Mouse (Mus musculus): ENCODE data around the gene Zfp418.
"Not testable (repeated sequence)": the region's sequence is repeated elsewhere in the genome, so short reads cannot be mapped to it uniquely, and the experiment has no call there.

The Zfp418 gene

DNA sequence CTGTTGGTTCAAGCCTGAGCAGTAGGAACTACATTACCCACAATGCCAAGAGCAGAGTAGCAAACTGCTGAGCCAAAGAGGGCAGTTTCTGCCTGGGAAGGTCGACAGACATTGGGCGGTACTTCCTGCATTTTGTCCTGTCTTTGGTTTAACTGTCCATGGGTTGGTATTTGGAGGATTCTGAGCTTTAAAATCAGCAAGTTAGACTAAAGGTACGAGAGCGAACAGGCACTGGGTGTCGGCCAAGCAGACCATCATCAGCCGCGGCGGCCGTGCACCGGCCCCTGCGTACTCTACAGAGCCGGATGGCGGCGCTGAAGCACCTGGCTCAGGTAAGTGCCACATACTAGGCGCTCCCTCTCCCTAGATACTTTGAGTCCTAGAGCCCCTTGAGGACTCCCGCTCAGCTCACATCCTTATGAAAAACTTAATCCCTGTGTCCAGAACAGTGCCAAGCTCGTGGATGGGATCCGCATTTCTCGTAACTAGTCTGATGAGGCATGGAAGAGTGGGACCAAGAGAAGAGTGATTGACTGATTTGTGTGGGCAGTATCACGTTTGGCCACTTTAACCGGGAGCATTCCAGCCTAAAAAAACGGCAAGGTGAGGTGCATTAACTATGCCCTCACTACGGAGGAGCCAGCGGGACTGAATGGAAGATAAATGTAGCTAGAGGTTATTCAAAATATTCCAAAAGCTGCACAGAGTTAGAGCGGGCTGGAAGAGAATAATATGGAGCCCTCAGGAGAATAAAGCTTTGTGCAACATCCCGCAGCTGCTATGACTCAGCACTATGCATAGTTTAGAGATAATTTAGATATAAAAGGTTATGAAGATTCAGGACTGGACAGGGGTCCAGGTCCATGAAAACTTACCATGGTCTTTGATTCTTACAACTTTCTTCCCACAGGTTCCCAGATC lies at the start of gene Zfp418:
TSS of gene Zfp418 (plus strand) at position 104 of the 921 bp plus-strand sequence.
- DNase-seq (ENCODE audit: low read depth, low spot score) = peak; percentile 52

GRCm38 (mm10) chr7:7121602-7121980 lies 49.5 kb upstream of the Zfp418 start:
- no peak for DNase-seq (ENCODE audit: low read depth, low spot score)

DNA sequence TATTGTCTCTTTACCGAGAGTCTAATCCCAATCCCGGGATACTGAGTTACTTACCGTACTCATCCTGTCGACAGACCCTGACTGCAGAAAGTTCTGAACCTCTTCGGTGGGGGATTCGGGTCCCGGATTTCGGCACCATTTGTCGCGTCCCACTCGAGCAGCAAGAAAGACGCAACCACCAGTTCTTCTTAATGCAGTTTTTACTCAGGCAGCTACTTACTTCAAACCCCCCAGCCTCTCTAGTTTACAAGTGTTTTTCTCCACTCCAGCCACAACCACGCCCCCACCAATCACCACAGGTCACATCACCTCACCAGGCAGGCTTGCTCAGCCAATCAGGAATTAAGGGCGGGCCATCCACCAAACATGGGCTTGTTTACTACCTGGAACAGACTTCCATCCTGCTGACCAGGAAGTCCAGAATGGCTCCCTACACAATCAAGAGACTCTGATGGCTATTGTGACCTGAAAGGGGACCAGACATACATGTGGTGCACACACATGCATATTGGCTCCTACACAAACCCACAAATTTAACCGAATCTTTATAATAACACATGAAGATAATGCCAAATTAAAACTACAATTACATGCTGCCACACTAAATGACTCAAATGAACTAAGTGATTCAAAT lies 40.5 kb upstream of the Zfp418 start:
- DNase-seq (ENCODE audit: low read depth, low spot score) = not testable (repeated sequence)

DNA sequence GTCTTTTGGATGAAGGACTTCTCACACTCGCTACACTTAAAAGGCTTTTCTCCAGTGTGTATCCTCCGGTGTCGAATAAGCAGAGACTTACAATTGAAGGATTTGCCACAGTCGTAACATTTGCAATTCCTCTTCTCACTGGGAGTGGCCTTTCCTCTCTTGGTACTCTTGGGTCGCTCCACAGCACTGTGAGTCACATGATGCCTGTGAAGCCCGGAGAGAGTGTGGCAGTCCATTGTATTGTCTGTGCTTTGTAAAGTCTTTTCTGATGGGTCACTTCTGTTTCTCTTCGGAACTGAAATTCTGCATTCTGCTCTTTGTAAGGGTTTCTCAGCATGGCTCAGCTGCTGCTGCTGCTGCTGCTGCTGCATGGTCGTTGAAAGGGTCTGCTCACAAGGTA lies 38.4 kb upstream of the Zfp418 start:
- no peak for DNase-seq (ENCODE audit: low read depth, low spot score)

- peak; percentile 76 for DNase-seq (ENCODE audit: low read depth, low spot score)
These were observed 34.7 kb upstream of the Zfp418 start, which contains the start of gene Zfp773 for GRCm38 (mm10) chr7:7136379-7136866. Gene Zfp773, minus strand, starts transcription at chr7:7136755.

- DNase-seq (ENCODE audit: low read depth, low spot score) = no peak
These were observed 26.9 kb upstream of the Zfp418 start for GRCm38 (mm10) chr7:7144215-7144614.

DNA sequence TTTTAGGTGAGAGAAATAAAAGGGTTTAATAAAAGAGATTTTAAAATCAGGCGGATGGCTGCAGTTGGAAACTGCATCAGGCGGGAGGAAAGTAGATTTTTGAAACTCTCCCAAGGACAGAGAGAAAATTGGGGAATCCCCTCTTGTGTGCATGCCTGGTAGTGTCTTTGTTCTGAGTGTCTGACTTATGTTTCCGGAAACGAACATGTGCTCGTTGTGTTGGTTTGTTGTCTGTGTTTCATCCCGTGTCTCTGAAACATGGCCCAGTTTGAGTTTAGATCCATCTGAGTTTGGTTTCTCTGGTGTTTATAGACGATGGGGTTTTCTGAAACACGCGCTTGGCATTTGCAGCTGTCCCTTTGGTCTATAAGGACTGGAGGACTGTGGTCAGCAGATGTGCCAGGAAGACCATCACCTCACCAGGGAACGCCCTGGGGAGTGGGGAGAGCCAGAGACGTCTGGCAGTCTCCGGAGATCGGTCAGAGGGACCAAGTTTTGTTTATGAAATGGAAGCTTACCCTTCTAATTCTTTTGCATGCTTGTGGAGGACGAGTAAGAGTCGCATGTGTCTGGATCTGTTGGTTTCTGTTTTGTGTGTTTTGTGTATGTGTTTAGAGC lies 25.0 kb upstream of the Zfp418 start:
- no peak for DNase-seq (ENCODE audit: low read depth, low spot score)

DNA sequence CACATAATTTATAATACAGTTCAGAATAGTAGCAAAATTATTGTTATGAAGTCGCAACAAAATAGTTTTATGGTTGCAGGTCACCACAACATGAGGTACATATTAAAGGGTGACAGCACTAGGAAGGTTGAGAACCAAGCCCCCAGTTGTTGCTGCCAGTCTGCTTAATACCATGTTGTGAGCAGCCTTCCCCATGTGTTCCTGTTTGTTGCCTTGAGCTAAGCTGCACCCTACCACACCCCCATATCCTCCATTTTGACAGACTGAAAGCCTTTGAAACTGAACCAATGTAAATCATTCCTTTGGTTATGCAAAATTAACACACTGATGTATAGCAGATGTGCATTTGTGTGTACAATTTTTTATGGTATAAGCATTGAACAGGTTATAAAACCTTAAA lies 14.8 kb downstream of the Zfp418 start:
- peak; percentile 46 for DNase-seq (ENCODE audit: low read depth, low spot score)

DNA sequence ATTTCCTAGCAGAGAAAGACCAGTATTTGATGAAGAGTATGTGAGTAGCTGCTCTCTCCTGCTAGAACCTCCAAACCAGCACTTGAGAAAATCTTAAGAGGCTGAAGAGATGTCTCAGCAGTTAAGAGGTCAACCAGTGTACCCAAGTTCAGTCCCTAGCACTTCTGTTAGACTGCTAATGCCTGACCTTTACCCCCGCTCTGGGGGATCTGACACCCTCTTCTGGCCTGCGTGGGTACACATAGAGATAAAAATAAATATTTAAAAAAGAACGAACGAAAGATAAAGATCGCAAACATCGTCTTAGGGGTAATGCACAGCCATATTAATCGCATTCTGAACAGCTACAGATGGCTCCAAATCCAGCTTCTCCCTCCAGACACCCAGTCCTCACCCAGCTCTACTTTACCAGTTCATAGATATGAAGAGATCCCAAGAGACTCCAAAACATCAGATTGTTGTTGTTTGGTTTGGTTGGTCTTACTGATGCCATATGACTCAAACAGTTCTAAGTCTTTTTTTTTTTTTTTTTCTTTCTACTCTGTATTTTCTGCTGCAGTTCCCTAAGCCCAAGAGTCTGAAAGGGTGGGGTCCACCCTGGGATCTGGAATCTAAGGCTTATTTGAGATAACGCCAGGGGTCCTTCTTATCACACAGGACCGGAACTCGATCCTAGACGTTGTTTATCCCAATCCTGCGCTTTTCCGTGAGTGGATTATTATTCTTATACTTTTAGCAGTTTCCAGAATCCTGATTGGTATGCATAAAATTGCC lies 16.5 kb downstream of the Zfp418 start:
- DNase-seq (ENCODE audit: low read depth, low spot score) = no peak

GRCm38 (mm10) chr7:7188191-7188942 lies 17.2 kb downstream of the Zfp418 start:
- DNase-seq (ENCODE audit: low read depth, low spot score) = peak; percentile 59

- not testable (repeated sequence) for DNase-seq (ENCODE audit: low read depth, low spot score)
These were observed 38.4 kb downstream of the Zfp418 start, which contains the start of gene Zfp772 for GRCm38 (mm10) chr7:7209313-7210151. Gene Zfp772, minus strand, starts transcription at chr7:7209998.
